Mouse (Mus musculus) cerebellum, postnatal 36 days (tissue): ENCODE measurements around the gene Pou1f1.

Experiments used
- DNase-seq, 2 experiments: peaks; one replicate each; pipeline ENCODE4 v3.0.0; 2021 to 2022; ENCODE audit warnings: mixed read lengths in 2 of 2

Pou1f1 gene

GRCm38 (mm10) chr16:65564951-65565350, 44.6 kb downstream of the Pou1f1 start:
- no peak for DNase-seq

- no peak for DNase-seq
These were observed 48.5 kb downstream of the Pou1f1 start for GRCm38 (mm10) chr16:65568853-65569252.

GRCm38 (mm10) chr16:65577298-65578029, 57.2 kb downstream of the Pou1f1 start:
- DNase-seq, result no peak
